Mouse (Mus musculus) lung, adult 2 months (tissue): ENCODE data around the gene Fkbp10.

Experiments
- CTCF ChIP-seq: fragments of 200-500 bp; IDR thresholded peaks from 2 replicates; pipeline ENCODE4 v1.5.1; 2011; ENCODE audit warnings: mild to moderate bottlenecking, low read length, control low read depth; ENCODE audit not compliant: insufficient read depth
- POLR2A ChIP-seq: fragments of 200-500 bp; IDR thresholded peaks from 2 replicates; pipeline ENCODE4 v1.6.1; 2011; ENCODE audit warnings: low read depth, mild to moderate bottlenecking, control low read depth, low read length, borderline replicate concordance; ENCODE audit errors: extremely low read depth

DNA sequence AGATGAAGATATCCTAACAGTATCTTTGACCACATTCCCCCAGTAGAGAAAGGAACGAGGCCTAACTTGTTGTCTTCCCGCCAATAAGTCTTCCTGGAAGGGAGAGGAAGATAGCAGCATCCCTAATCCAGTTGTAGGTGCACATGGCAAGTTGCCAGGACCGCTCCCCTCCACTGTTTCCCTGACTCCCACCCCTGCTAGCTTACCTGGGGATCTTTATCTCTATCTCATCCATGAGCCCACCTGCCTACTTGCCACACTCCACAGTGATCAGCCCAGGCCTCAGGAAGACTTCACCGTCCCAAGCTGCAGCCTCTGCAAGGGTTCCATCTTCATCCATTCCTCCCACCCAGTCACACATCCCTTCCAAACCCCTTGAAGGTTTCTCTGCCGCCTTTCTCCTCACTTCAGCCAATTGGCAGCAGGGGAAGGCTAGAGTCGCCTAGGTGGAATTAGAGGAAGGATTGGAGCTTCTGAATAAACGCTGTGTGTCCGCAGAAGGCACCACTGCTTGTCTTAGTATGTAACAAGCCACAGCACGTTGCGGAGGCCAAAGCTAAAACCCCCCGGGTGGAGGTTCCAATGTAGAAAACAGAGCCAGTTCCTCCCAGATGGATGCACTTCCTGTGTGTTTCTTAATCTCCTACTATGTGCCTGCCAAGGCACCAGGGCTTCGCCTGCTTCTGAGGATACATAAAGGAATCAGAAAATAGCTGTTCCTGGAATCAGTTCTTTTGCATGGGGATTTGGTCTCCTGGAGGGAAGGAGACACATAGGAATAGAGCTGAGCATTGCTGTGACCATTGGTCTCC is 15.6 kb upstream of the Fkbp10 start:
- TF ChIP-seq CTCF (no peak), POLR2A (no peak)
